Mouse (Mus musculus) effector memory CD4-positive, alpha-beta T cell, adult 7 months (primary cell): ENCODE data around the gene Gm21663. TPM values are rescaled to one million over a fixed set of nuclear protein-coding genes. Genes with fewer than 3 reads are reported as not detected.

Experiments used
- polyA plus RNA-seq: library from polyadenylated mRNA; unstranded; fragments of 100-300 nt; shearing (Covaris generic); gene quantifications from one replicate; pipeline ENCODE4 v1.2.1, GENCODE M21; 2017

Gene Gm21663
- polyA plus RNA-seq = not detected

GRCm38 (mm10) chr5:25942281-25942680 lies at the start of gene Gm21663:
TSS of gene Gm21663 (minus strand) at chr5:25942381.

GRCm38 (mm10) chr5:25988550-25988949 lies 46.4 kb upstream of the Gm21663 start, which contains the start of gene Gm21698:
TSS of gene Gm21698 (minus strand) at chr5:25988650.

GRCm38 (mm10) chr5:25972563-25972962 lies 30.4 kb upstream of the Gm21663 start, which contains the start of gene Gm21680:
TSS of gene Gm21680 (minus strand) at chr5:25972663.

GRCm38 (mm10) chr5:25954317-25954716 lies 12.1 kb upstream of the Gm21663 start, which contains the start of gene Gm21671:
TSS of gene Gm21671 (minus strand) at chr5:25954417.

Other genes starting within 250 kb of the Gm21663 start
- gene Xrcc2, start 236.6 kb downstream of the Gm21663 start, polyA plus RNA-seq = 10.6 TPM
- 3.6 TPM for gene Actr3b, start 182.4 kb downstream of the Gm21663 start, polyA plus RNA-seq
- gene Gm21671, start 12.0 kb upstream of the Gm21663 start, polyA plus RNA-seq = not detected
- gene Gm21680, start 30.3 kb upstream of the Gm21663 start, polyA plus RNA-seq = not detected
- not detected for gene Gm21698, start 46.3 kb upstream of the Gm21663 start, polyA plus RNA-seq
- not detected for gene Gm1979, start 62.4 kb upstream of the Gm21663 start, polyA plus RNA-seq
- gene Gm5862, start 80.5 kb upstream of the Gm21663 start, polyA plus RNA-seq = not detected
- gene Speer4a, start 97.2 kb upstream of the Gm21663 start, polyA plus RNA-seq = 0.24 TPM
- gene Gm7347, start 116.2 kb upstream of the Gm21663 start, polyA plus RNA-seq = not detected
- not detected for gene Gm10471, start 146.9 kb upstream of the Gm21663 start, polyA plus RNA-seq
- gene 5031410I06Rik, start 163.0 kb upstream of the Gm21663 start, polyA plus RNA-seq = not detected
- gene Gm10220, start 179.0 kb upstream of the Gm21663 start, polyA plus RNA-seq = not detected